Mouse (Mus musculus) midbrain, embryonic 13.5 days (tissue): Measurements from ENCODE around the gene Cadm1. TPM values are rescaled to one million over a fixed set of nuclear protein-coding genes. Genes with fewer than 3 reads are reported as not detected.
A peak's percentile ranks its signal among the peaks of the same experiment; 100 is the strongest.

Experiments used
- ATAC-seq: fragments of 200-750 bp; cut with Nextera tagmentation; 2 replicates; pipeline ENCODE4 v1.8.0; 2017; ENCODE audit warnings: mild to moderate bottlenecking, moderate TSS enrichment, moderate library complexity
- H3K27ac ChIP-seq: fragments of 300-500 bp; sonication (generic); 2 replicates; pipeline ENCODE4 v1.5.1; 2015; ENCODE audit warnings: inconsistent platforms, mild to moderate bottlenecking, moderate library complexity
- H3K27me3 ChIP-seq: fragments of 300-500 bp; sonication (generic); 2 replicates; pipeline ENCODE4 v1.6.1; 2015; ENCODE audit warnings: mild to moderate bottlenecking, inconsistent platforms
- H3K36me3 ChIP-seq: fragments of 300-500 bp; sonication (generic); 2 replicates; pipeline ENCODE4 v1.6.1; 2015; ENCODE audit warnings: mild to moderate bottlenecking, inconsistent platforms
- H3K4me1 ChIP-seq: fragments of 300-500 bp; sonication (generic); replicated peaks from 2 replicates; pipeline ENCODE4 v1.6.1; 2015; ENCODE audit warnings: inconsistent platforms
- H3K4me2 ChIP-seq: fragments of 300-500 bp; sonication (generic); replicated peaks from 2 replicates; pipeline ENCODE4 v1.6.1; 2015; ENCODE audit warnings: moderate library complexity, mild to moderate bottlenecking, inconsistent platforms
- H3K4me3 ChIP-seq: fragments of 300-500 bp; sonication (generic); replicated peaks from 2 replicates; pipeline ENCODE4 v1.5.1; 2015; ENCODE audit warnings: mild to moderate bottlenecking, inconsistent platforms
- H3K9ac ChIP-seq: fragments of 300-500 bp; sonication (generic); replicated peaks from 2 replicates; pipeline ENCODE4 v1.6.1; 2015; ENCODE audit warnings: mild to moderate bottlenecking, inconsistent platforms
- H3K9me3 ChIP-seq: fragments of 300-500 bp; sonication (generic); 2 replicates; pipeline ENCODE4 v1.6.1; 2016; ENCODE audit warnings: mild to moderate bottlenecking, inconsistent platforms
- WGBS: fragments of 180-500 bp; shearing (Covaris S2); methylation state at CpG from one replicate; pipeline ENCODE4 v1.1.7; 2015; 5-methylcytosine and 5-hydroxymethylcytosine counted together
- polyA plus RNA-seq: library from polyadenylated mRNA; unstranded; fragments of >200 nt; fragmentation: Nextera tagmentation; extraction: Ambion mirVana; gene quantifications from 2 replicates; pipeline ENCODE4 v1.2.1, GENCODE M21; 2015

The Cadm1 gene
- 138 and 156 TPM in 2 replicates for polyA plus RNA-seq

- peak within 1 kb of the TSS; percentile 89 for H3K4me2 ChIP-seq
- peaks cover 29% of the 10 kb centered on the region for H3K4me1 ChIP-seq
- H3K27ac ChIP-seq: peak within 1 kb of the TSS; percentile 92
- peak; percentile 92 for ATAC-seq
- H3K4me3 ChIP-seq: peak within 1 kb of the TSS; percentile 85
- H3K36me3 ChIP-seq: no peaks in the 10 kb centered on the region
- under 1% methylated on average over 71 of the region's 72 CpGs for WGBS
- H3K9me3 ChIP-seq: no peaks in the 10 kb centered on the region
- H3K9ac ChIP-seq: peak within 1 kb of the TSS; percentile 89
- H3K27me3 ChIP-seq: peaks cover 17% of the 10 kb centered on the region
Observed at GRCm38 (mm10) chr9:47529602-47530450, at the start of gene Cadm1. TSS of gene Cadm1 (plus strand) at chr9:47530173.

DNA sequence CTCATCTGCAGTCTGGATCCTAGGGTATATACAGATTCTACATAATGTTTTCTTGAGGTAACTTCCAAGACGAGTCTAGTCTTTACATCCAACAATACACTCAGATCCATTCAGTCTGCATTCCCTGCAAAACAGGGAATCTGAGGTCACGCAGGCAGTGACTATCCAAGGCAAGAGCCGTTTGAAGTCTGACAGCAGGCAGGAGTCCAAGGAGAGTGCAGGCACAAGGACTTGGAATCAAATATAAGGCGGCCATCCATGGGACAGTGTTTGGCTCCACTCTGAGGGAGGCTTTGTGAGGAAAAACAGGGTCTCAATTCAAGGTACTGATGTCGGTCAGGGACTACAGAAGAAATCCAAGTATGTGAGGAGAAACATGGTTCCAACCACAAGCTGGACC lies 45.5 kb upstream of the Cadm1 start:
- H3K36me3 ChIP-seq: no peaks in the 10 kb centered on the region
- H3K27ac ChIP-seq: no peak overlapping the region

GRCm38 (mm10) chr9:47485186-47485585 lies 44.8 kb upstream of the Cadm1 start:
- Histone ChIP-seq H3K4me3 (no peak overlapping the region), H3K4me2 (no peak overlapping the region), H3K9ac (no peak overlapping the region), H3K27me3 (no peaks in the 10 kb centered on the region), H3K9me3 (no peaks in the 10 kb centered on the region), H3K27ac (no peak overlapping the region), H3K36me3 (no peaks in the 10 kb centered on the region), H3K4me1 (no peaks in the 10 kb centered on the region)
- no peak for ATAC-seq
- WGBS: 38% methylated on average over 4 of the region's 4 CpGs

More for the DNA sequence above, 45.5 kb upstream of the Cadm1 start:
- ATAC-seq: no peak
- no peak overlapping the region for H3K9ac ChIP-seq
- H3K9me3 ChIP-seq: no peaks in the 10 kb centered on the region
- no peaks in the 10 kb centered on the region for H3K4me1 ChIP-seq
- H3K4me2 ChIP-seq: no peak overlapping the region
- no peak overlapping the region for H3K4me3 ChIP-seq
- no peaks in the 10 kb centered on the region for H3K27me3 ChIP-seq
- 89% methylated on average over 5 of the region's 5 CpGs for WGBS

DNA sequence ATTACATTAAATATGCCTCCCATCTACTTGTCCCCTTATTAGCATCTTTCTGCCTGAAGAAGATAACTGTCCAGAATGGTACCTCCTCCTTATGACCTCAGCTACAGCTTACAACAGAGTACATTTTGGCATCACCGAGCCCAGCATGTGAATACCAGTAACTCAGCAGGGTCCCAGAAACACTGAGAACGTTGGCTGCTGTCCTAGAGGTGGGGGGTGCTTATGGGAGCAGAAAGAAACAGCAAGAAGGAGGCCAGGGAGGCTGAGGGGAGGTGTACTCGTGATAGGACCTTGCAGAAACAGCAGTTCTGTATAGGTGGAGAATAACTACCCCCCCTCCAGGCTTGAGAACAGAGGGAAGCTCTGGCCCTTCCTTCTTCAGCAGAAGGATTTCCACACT lies 30.2 kb upstream of the Cadm1 start:
- H3K4me2 ChIP-seq: no peak overlapping the region
- H3K9me3 ChIP-seq: no peaks in the 10 kb centered on the region
- no peak for ATAC-seq
- H3K36me3 ChIP-seq: no peaks in the 10 kb centered on the region
- H3K27me3 ChIP-seq: no peaks in the 10 kb centered on the region
- H3K27ac ChIP-seq: no peak overlapping the region
- 8% methylated on average over 3 of the region's 3 CpGs for WGBS
- H3K4me1 ChIP-seq: peaks cover 7% of the 10 kb centered on the region; the same call in 1 of the 2 replicates
- H3K9ac ChIP-seq: no peak overlapping the region
- no peak overlapping the region for H3K4me3 ChIP-seq

DNA sequence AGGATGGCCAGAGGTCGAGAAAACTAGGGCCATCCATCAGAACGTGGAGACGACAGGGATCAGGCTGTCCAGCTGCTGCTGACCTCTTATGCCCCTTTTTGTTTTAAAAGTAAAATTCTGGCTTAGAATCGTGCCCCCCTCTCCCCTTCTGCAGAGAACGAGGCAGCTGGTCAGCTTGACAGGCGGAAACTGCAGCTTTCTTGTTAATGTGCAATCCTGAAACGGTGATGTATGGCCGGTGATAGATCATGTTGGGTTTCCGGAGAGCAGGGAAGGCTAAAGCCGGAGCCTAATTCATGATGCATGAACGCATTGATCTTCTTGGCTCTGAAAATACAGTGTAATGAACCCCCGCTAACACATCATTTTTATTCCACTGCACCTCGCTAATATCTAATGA lies 24.0 kb upstream of the Cadm1 start:
- Histone ChIP-seq H3K36me3 (no peaks in the 10 kb centered on the region), H3K9me3 (no peaks in the 10 kb centered on the region), H3K27ac (no peak overlapping the region), H3K4me1 (peaks cover 9% of the 10 kb centered on the region; the same call in 1 of the 2 replicates), H3K4me2 (no peak overlapping the region), H3K27me3 (no peaks in the 10 kb centered on the region), H3K4me3 (no peak overlapping the region), H3K9ac (no peak overlapping the region)
- no peak for ATAC-seq
- WGBS: 70% methylated on average over 13 of the region's 13 CpGs

- H3K4me3 ChIP-seq: no peak overlapping the region
- no peak for ATAC-seq
- H3K27ac ChIP-seq: no peak overlapping the region
- no peaks in the 10 kb centered on the region for H3K9me3 ChIP-seq
- H3K9ac ChIP-seq: no peak overlapping the region
- H3K4me1 ChIP-seq: peaks cover 9% of the 10 kb centered on the region; the same call in 1 of the 2 replicates
- H3K27me3 ChIP-seq: no peaks in the 10 kb centered on the region
- H3K36me3 ChIP-seq: no peaks in the 10 kb centered on the region
- 88% methylated on average over 17 of the region's 17 CpGs for WGBS
- H3K4me2 ChIP-seq: no peak overlapping the region
Observed at GRCm38 (mm10) chr9:47506876-47507275, 23.1 kb upstream of the Cadm1 start.

DNA sequence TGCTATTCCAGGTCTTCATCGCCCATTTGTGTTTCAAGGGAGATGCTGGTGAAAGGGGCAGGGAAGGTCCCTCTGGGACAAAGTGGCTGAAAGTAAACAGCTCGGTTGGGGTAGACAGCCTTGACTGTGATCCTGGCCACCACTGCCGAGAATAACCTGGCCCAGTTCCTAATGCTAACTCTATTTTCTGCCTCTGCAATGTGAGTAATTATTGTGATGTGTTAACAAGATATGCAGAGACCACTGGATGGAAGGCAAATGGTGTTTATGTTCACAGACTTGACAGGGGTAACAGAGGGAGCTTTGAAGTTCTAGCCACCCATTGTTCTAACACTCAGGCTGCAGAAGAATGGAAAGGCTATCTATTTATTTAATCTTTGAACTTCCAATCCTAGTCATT lies 21.9 kb upstream of the Cadm1 start:
- Histone ChIP-seq H3K27ac (no peak overlapping the region), H3K36me3 (no peaks in the 10 kb centered on the region)
- 55% methylated on average over 3 of the region's 3 CpGs for WGBS

GRCm38 (mm10) chr9:47512521-47512920 lies 17.5 kb upstream of the Cadm1 start:
- peaks cover 5% of the 10 kb centered on the region for H3K27me3 ChIP-seq
- H3K4me2 ChIP-seq: no peak overlapping the region
- no peak overlapping the region for H3K27ac ChIP-seq
- no peaks in the 10 kb centered on the region for H3K9me3 ChIP-seq
- ATAC-seq: no peak
- no peaks in the 10 kb centered on the region for H3K36me3 ChIP-seq
- H3K4me1 ChIP-seq: peaks cover 4% of the 10 kb centered on the region
- H3K9ac ChIP-seq: no peak overlapping the region
- H3K4me3 ChIP-seq: no peak overlapping the region
- WGBS: 90% methylated on average over 3 of the region's 3 CpGs

More for the DNA sequence above, 21.9 kb upstream of the Cadm1 start:
- H3K27me3 ChIP-seq: no peaks in the 10 kb centered on the region
- no peak for ATAC-seq
- no peak overlapping the region for H3K9ac ChIP-seq
- H3K4me1 ChIP-seq: peaks cover 9% of the 10 kb centered on the region; the same call in 1 of the 2 replicates
- no peaks in the 10 kb centered on the region for H3K9me3 ChIP-seq
- H3K4me2 ChIP-seq: no peak overlapping the region
- no peak overlapping the region for H3K4me3 ChIP-seq

GRCm38 (mm10) chr9:47514318-47514717 lies 15.7 kb upstream of the Cadm1 start:
- 14% methylated on average over 8 of the region's 8 CpGs for WGBS
- no peak for ATAC-seq

GRCm38 (mm10) chr9:47516238-47516637 lies 13.7 kb upstream of the Cadm1 start:
- Histone ChIP-seq H3K27me3 (peaks cover 5% of the 10 kb centered on the region), H3K4me3 (no peak overlapping the region), H3K4me2 (no peak overlapping the region), H3K4me1 (peaks cover 4% of the 10 kb centered on the region), H3K9ac (no peak overlapping the region), H3K9me3 (no peaks in the 10 kb centered on the region), H3K27ac (no peak overlapping the region), H3K36me3 (no peaks in the 10 kb centered on the region)
- ATAC-seq: no peak
- WGBS: 42% methylated on average over 4 of the region's 4 CpGs

More at GRCm38 (mm10) chr9:47514318-47514717, 15.7 kb upstream of the Cadm1 start:
- no peaks in the 10 kb centered on the region for H3K9me3 ChIP-seq
- no peak overlapping the region for H3K4me3 ChIP-seq
- no peak overlapping the region for H3K4me2 ChIP-seq
- no peak overlapping the region for H3K27ac ChIP-seq
- peaks cover 4% of the 10 kb centered on the region for H3K4me1 ChIP-seq
- peaks cover 5% of the 10 kb centered on the region for H3K27me3 ChIP-seq
- H3K9ac ChIP-seq: no peak overlapping the region
- H3K36me3 ChIP-seq: no peaks in the 10 kb centered on the region

GRCm38 (mm10) chr9:47527290-47527689 lies 2.7 kb upstream of the Cadm1 start:
- peaks cover 12% of the 10 kb centered on the region for H3K4me1 ChIP-seq
- no peak for ATAC-seq
- no peaks in the 10 kb centered on the region for H3K9me3 ChIP-seq
- WGBS: 96% methylated on average over 9 of the region's 9 CpGs
- H3K27ac ChIP-seq: no peak overlapping the region
- H3K4me3 ChIP-seq: no peak overlapping the region
- H3K27me3 ChIP-seq: peaks cover 12% of the 10 kb centered on the region
- H3K36me3 ChIP-seq: no peaks in the 10 kb centered on the region
- H3K4me2 ChIP-seq: no peak overlapping the region
- H3K9ac ChIP-seq: no peak overlapping the region

GRCm38 (mm10) chr9:47527741-47528140 lies 2.2 kb upstream of the Cadm1 start:
- no peak for ATAC-seq
- Histone ChIP-seq H3K4me2 (no peak overlapping the region), H3K4me3 (no peak overlapping the region), H3K9ac (no peak overlapping the region), H3K4me1 (peaks cover 17% of the 10 kb centered on the region), H3K36me3 (no peaks in the 10 kb centered on the region), H3K27ac (no peak overlapping the region), H3K9me3 (no peaks in the 10 kb centered on the region), H3K27me3 (peaks cover 12% of the 10 kb centered on the region)
- WGBS: 85% methylated on average over 5 of the region's 5 CpGs
